Mouse (Mus musculus): ENCODE measurements around the gene Timm13.

Gene Timm13

DNA sequence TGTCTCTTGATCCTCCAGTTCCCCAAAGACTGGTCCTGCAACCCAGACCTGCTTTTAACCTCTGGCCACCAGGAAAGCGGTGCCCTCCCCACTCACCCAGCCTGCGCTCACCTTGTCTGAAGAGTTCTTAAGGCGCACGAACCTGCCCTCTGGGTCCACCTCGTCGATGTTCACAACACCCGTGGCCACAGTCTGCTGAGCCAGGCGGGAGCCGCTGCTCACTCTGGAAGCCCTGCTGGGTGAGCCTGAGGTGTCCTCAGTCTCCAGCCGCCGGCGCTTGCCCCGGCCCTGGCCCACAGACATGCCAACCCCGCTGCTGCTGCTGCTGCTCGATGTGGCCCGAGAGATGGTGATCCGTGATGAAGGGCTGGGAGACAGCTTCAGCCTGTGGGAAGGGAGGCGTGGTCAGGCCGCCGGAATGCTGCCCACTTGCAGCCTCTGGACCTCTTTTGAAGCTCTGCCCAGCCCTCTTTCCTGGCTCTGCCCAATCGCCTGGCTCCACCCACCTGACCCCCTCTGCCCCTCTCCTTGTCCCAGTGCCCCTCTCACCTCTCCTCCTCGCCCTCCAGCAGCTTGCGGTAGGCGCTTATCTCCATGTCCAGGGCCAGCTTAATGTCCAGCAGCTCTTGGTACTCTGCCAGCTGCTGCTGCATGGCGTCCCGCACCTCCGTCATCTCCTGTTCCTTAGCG, 3.4 kb upstream of the Timm13 start:
- peak in 1 of 2 experiments; percentile 50 for DNase-seq

DNA sequence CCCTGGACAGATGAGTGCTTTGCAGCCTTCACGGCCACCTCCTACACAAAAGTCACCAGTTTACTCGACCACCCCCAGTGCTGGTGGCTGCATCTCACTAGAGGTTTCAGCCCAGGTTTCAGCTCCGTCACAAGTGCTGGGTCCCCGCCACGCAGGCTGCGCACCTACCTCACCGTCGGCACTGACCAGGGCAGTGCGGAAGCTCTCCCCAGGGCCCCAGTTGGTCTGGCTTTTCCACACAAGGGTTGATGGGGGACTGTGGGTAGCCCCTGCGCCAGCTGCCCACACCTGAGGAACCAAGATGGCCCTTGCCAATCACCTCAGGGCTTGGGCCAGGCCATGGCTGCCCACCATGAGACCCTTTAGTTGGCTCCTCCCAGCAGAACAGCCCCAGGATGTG, 2.5 kb upstream of the Timm13 start:
- DNase-seq: no peak

DNA sequence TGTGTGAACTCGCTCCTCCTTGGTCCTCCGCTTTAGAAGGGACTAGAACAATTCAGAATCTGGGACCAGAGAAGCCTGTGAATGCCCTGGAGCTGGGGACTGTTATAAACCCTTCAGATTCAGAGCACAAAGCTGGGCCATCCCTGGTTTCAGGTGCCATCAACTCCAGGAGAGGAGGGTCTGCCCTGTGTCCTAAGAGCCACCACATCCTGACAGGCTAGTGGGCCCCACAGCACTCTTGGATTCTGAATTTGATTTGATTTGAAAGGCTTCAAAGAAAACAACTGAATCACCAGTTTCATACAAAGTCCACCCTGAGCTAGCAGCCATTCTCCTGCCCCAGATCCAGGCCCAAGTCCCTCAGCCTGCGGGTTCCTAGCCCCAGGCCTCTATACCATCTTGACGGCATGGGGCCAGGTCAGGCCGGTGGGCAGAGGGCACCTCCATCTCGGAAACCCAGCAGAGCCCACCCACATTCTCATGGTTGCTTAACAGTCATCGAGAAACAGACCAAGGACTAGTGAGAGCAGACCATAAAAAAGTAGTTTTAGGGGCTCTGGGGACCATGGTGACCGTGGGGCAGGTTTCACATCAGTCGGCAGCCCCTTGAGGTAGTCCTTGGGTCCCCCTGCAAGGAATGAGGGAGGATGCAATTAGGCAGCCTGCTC, 1.6 kb upstream of the Timm13 start:
- DNase-seq: no peak

DNA sequence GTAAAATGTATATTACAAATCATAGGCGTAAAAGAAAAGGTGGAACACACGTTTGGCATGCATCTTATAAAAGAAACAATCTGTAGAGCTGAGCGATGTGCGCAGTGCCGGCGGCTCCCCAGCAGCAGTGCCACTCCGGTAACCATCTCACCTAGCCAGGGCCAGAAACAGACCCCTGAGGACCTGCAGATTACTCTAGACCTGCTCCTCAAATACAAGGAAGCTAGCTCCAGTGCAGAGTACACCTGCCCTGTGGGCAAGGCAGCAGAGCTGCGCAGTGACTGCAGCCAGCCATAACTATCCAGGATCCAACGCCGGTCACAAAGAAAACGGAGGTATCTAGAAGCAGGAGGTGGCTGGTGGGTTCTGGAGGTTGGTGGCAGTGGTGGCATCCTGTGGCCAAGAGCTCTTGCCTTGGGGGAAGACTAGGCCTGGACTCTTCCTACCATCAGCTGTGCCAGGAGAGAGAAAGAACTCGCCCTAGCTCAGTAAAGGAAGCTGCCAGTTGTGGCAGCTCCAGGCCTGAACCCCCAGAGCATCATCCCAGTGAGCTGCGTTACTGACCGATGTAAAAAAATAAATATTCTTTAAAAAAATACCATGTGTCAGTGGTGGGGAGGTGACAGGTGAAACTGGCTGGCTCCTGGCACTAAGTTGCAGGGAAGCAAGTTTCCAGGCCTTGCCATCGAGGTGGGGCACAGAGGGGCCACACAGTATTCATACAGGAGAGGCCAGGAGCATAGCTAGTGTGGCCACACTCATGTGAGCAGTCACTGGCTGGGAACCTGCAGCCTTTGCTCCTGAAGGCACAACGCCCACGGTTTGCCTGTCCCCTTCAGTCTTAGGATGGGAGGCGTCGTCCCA, 872 bp upstream of the Timm13 start:
- DNase-seq: peak in 1 of 2 experiments; percentile 47

DNA sequence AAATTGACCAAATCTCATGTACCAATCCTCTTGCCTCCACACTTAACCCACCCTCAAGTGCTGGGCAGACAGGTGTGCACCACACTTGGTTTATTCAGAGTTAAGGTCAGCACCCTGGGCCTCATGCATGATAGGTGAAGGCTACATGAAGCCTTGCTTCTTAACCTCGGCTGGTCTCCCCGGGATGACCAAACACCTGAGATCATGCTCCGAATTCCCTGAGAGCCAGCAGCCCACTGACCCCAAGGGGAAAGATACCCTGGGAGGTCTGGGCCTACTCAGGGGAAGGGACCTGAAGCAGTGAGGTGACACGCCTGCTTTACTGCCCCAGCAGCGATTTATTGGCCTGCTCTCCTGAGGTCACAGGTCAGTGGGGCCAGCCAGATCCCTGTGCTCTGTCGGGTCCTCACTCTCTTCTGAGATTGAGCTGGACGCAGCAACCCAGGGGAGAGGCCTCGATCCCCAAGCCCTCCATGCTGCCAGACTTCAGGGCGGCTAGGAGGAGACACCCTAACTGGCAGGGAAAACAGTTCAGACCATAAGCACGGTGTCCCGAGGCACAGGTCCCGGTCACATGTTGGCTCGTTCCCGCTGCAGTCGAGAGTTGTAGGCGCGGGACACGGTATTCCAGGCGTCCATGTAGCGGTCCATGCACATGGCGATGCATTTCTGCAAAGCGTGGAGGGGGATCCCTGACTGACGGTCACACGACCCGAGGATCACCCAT, 1.0 kb downstream of the Timm13 start:
- DNase-seq: no peak

DNA sequence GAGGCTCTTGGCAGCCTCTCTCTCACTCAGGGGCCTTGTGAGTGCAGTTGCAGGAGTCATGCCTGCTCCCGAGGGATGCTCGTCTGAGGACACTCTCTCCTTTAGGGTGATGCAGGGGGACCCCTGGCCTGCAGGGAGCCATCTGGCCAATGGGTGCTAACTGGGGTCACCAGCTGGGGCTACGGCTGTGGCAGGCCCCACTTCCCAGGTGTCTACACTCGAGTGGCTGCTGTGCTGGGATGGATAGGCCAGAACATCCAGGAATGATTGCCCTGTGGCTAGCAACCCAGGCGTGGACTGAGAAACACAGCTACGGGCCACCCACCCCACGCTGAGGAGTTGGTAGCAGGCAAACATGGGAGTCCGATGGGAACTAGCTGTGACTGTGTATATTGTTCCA, 1.7 kb downstream of the Timm13 start:
- no peak for DNase-seq

DNA sequence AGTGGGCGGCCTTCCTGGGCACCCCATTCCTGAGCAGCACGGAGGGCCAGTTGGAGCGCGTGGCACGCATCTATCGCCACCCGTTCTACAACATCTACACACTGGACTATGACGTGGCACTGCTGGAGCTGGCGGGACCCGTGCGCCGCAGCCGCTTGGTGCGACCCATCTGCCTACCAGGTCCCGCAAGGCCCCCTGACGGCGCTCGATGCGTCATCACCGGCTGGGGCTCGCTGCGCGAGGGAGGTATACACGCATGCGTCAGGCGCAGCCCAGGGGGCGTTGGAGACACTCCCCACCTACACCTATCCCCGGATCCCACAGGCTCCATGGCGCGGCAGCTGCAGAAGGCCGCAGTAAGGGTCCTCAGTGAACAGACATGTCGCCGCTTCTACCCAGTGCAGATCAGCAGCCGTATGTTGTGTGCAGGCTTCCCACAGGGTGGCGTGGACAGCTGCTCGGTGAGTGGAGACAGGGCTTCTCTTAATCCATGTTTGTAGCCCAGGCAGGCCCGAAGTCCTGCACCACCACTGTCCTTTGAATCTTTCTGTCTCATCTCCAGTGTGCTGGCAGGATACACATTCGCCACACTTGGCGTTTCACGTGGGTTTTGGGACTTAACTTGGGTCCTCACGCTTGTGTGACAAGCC, 2.8 kb downstream of the Timm13 start:
- no peak for DNase-seq

DNA sequence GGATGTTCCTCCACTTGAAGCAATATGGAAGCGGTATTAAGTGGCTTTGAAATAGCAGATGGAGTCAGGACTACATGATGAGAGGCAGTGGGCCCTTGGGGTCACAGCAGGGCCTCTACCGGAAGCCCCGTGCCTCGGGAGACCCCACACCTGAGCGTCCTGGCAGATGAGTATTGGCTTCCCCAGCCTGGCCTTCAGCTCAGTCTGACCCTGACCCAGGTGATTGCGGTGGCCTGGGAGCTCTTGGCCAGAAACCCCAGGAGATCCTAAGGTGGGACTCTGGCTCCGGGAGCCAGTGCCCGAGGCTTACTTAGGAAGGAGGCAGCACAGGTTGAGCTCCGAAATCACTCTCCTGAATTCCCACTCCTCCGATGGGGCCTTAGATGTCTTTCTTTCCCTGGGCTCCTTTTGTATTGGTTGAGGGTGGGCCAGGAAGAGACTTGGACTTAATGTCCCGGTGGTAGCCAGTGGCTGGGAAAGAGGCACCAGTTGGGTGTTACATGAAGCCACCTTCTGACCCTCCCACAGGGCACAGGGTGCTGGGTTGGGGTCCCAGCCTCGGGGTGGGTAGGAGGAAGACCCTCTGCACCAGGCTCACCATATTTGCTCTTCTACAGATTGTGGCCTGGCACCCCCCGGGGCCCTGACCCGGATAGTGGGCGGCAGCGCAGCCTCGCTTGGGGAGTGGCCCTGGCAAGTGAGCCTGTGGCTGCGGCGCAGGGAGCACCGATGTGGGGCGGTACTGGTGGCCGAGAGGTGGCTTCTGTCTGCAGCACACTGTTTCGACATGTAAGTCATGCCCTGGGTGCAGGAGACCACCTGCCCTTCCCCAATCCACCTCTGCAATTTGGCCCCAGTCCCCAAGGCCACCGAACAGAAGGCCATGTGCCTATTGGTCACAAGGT, 3.9 kb downstream of the Timm13 start:
- DNase-seq: no peak

DNA sequence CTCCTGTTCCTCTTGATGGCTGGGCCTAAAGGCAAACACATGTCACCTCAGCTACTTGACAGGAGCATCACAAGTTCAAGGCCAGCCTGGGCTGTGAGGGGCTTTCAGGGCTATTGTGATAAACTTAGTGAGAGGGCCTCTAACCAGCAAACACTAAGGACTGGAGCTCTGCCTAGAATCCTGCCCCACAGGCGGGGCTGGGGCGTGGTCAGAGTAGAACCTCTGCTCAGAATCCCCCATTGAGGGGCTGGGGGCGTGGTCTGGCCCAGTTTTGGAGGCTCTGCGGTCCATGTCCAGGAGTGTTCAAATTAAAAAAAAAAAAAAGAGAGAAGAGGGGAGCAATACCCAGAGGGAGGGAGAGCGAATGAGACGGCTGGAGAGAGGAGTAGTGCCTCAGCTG, 5.1 kb downstream of the Timm13 start:
- no peak for DNase-seq

DNA sequence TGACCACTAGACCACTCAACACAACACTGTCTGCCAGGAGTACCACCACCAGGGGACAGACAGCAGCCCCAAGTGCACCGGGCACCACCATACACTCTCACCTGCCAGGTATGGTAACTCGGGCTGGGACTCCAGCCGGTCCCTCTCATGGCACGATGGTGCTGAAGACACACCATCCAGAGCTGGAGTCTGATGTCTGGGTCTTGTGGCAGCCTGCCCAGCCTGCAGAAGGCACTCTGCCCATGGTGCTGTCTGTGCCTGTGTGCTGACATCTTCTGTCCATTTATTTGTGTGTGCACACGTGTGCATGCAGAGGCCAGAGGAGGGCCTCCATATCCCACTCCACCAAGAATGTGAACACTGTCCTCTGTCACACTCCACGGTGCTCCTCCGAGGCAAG, 5.7 kb downstream of the Timm13 start:
- no peak for DNase-seq

DNA sequence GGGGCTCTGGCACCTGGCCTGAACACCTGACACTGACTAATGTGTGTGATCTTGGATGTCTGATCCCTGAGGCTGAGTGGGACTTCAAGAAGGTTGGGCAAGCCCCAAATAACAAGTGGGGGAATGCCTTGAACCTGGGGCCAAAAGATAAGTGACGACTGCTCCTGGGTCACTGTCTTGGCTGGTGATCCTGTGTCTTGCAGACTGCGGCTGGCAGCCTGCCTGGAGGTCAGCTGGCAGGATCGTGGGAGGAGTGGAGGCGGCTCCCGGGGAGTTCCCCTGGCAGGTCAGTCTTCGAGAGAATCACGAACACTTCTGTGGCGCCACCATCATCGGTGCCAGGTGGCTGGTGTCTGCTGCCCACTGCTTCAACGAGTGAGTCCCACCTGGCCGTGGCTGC, 13.6 kb downstream of the Timm13 start:
- peak; percentile 83 to 91 for DNase-seq

DNA sequence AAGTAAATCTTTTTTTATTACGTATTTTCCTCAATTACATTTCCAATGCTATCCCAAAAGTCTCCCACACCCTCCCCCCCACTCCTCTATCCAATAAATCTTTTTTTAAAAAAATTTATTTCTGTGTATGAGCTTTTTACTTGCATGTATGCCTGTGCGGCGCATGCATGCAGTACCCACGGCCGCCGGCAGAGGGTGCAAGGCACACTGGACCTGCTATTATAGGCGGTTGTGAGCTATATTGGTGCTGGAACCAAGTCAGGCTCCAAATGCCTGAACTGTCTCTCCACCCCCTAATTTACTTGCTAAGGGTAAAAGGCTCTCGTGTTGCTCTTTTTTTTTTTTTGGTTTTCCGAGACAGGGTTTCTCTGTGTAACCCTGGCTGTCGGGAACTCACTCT, 19.5 kb downstream of the Timm13 start:
- peak; percentile 77 to 85 for DNase-seq

DNA sequence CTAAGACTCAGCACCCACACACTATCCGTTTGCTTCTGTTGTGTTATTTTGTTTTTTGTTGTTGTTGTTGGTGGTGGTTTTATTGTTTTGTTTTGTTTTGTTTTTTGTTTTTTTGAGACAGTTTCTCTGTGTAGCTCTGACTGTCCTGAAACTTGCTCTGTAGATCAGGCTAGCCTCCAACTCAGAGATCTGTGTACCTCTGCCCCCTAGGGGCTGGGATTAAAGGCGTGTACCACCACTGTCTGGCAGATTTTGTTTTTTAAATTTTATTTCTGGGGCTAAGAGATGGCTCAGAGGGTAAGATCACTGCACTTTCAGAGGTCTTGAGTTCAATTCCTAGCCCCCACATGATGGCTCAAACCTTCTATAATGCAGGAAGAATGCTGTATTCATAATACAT, 19.9 kb downstream of the Timm13 start:
- no peak for DNase-seq

DNA sequence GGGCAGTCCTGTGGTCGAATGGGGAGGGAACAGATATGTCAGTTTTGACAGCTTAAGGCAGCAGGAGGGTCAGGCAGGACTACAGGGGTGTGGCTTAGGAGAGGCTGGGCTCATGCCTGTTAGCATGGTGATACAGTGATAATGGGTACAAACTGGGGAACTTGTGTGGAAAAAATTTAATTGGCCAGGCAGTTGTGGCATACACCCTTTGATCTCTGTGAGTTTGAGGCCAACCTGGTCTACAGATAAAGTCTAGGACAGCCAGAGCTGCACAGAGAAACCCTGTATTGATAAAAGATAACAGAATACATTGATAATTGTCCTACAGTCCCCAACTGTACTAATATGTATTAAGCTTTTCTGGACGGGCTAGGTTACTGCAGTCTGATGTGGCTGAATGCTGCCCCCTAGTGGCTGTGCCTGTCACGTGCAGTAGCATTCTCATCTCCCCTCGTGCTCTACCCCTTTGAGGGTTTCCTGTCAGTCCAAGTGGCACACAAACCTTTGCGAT, 20.6 kb downstream of the Timm13 start:
- DNase-seq: peak in 1 of 2 experiments; percentile 80

DNA sequence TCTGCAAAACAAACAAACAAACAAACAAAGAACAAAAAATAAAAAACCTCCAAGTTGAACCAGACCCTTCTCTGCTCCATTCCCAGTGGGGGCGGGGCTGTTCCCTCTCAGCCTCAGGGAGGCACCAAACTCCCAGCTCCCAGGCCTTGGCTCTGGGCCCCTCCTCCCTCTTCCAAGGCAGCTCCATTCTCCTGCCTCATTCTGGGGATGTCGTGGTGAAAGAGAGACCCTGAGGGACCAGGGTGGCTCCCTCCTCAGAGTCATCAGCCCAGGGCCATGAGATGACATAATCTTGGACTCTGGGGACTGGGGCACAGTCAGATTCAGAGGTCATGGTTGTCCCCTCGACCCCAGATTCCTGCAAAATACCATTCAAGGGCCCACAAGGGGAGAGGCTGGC, 24.2 kb downstream of the Timm13 start:
- no peak for DNase-seq

DNA sequence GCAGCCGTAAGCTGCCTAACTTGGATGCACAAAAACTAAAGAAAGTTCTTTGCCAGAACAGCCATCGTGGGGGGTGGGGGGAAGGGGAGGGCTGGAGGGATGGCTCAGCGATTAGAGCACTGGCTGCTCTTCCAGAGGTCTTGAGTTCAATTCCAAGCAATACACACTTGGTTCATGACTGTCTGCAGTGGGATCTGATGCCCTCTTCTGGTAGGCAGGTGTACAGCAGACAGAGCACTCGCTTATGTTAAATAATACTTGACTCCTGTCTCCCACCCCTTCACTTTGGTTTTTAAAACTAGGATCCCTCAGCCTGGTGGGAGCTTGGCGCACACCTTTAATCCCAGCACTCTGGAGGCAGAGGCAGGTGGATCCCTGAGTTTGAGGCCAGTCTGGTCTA, 24.7 kb downstream of the Timm13 start:
- DNase-seq: peak in 1 of 2 experiments; percentile 74

DNA sequence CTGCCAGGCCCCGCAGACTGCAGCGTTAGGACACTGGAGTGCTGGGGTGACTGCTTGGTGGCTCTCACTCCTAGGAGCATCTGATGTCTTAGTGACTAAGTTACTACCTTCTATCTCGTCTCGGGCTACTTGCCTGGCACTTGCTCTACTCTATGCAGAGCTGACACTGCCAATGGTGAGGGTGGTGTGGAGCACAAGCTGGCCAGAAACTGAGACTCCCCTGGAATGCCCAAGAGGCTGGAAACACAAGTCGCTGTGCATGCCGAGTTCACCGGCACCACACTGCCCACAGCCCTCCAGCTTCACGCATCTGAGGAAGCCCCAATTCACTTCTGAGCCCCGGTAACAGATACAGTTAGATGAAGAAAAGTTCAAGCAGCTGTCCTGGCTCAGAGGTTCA, 26.7 kb downstream of the Timm13 start:
- no peak for DNase-seq

DNA sequence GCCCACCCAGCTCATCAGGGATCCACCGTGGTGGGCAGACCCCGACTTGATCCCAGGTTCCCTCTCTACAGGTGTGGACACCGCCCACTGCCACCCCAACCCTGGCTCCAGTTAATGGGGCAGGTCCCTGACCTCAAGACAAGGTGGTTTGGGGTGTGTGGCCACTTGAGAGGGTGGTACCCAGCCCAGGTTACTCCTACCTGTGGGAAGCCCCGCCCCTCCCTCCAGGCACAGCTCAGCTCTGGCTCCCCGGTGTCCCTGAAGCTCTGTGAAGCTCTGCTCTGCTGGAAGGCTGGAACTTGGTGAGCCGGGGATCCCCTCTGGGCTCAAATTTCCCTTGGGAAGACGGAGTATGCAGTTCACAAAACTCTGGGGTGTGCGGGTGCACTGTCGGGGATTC, 29.2 kb downstream of the Timm13 start, which contains the start of gene Tmprss9:
Gene Tmprss9 (plus strand): TSS at position 268 of the 400 bp plus-strand sequence.
- peak; percentile 45 to 63 for DNase-seq

DNA sequence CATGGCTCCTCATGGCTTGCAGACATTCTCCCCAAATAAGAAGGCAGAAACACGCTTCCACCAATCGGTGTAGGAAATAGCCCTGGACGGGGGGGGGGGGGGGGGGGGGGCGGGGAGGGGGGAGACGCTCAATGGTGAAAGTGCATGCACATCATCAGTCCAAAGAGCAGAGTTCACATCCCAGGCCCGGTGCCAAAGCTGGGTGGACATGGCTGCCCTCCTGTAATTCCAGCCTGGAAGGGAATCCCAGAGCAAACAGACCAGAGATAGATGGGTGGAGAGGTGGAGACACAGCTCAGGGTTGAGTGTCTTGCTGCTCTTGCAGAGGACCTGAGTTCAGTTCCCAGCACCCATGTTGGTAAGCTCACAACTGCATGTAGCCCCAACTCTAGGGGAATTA, 29.8 kb downstream of the Timm13 start:
- peak; percentile 85 to 92 for DNase-seq

DNA sequence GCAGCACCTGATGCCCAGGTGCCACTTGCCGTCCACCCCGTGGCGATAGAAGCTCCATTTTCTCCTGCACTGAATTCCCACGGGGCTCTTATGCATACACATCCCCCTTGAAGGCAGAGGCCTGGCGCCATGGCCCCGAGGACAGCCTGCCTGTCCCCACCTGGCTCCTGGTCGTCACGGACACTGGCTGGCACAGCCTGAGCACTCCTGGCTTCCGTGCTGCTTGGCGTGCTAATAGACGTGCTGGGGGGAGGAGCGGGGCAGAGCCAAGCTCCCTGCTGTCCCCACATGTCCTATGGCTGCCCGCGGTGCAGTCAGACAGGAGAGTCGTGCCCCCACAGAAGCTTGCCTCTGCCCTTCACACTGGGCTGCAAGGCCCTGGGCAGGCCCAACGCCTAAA, 36.3 kb downstream of the Timm13 start:
- DNase-seq: no peak

DNA sequence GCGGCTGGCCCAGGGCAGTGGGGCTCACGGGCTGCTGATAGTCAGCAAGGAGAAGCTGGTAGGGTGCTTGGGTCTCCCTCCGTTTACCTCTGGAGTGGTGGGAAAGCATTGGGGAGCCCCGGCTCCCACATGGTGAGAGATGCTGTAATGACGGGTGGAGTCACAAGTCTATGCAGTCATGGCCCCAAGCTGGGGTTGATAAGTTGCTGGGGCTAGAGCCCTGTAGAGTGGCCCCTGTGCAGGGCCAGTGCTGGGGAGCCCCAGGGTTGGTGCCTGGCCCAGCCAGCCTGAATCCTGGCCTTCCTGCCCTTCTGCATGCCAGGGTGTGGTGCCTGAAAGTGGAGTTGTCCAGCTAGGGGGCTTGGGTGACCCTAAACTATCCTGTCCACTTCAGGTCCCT, 38.5 kb downstream of the Timm13 start:
- DNase-seq: no peak
